Mouse (Mus musculus): ENCODE measurements around the gene Akap2.
A peak's percentile ranks its signal among the peaks of the same experiment; 100 is the strongest.

Gene Akap2

GRCm38 (mm10) chr4:57797548-57798285, 80.3 kb downstream of the Akap2 start:
- DNase-seq (ENCODE audit: low read depth, low spot score) = no peak

- no peak for DNase-seq (ENCODE audit: low read depth, low spot score)
Observed at GRCm38 (mm10) chr4:57798286-57799018, 81.0 kb downstream of the Akap2 start.

- DNase-seq (ENCODE audit: low read depth, low spot score) = no peak
Observed at GRCm38 (mm10) chr4:57799297-57799696, 81.8 kb downstream of the Akap2 start.

- no peak for DNase-seq (ENCODE audit: low read depth, low spot score)
Observed at GRCm38 (mm10) chr4:57801239-57801638, 83.8 kb downstream of the Akap2 start.

GRCm38 (mm10) chr4:57801986-57802385, 84.5 kb downstream of the Akap2 start:
- no peak for DNase-seq (ENCODE audit: low read depth, low spot score)

- DNase-seq (ENCODE audit: low read depth, low spot score) = no peak
Observed at GRCm38 (mm10) chr4:57802411-57802810, 85.0 kb downstream of the Akap2 start.

GRCm38 (mm10) chr4:57804902-57805301, 87.4 kb downstream of the Akap2 start:
- DNase-seq (ENCODE audit: low read depth, low spot score) = no peak

- no peak for DNase-seq (ENCODE audit: low read depth, low spot score)
Observed at GRCm38 (mm10) chr4:57809449-57809848, 92.0 kb downstream of the Akap2 start.

GRCm38 (mm10) chr4:57812075-57812474, 94.6 kb downstream of the Akap2 start:
- DNase-seq (ENCODE audit: low read depth, low spot score) = no peak

GRCm38 (mm10) chr4:57812916-57813575, 95.6 kb downstream of the Akap2 start:
- no peak for DNase-seq (ENCODE audit: low read depth, low spot score)

GRCm38 (mm10) chr4:57813576-57813945, 96.1 kb downstream of the Akap2 start:
- no peak for DNase-seq (ENCODE audit: low read depth, low spot score)

- no peak for DNase-seq (ENCODE audit: low read depth, low spot score)
Observed at GRCm38 (mm10) chr4:57815355-57815754, 97.9 kb downstream of the Akap2 start.

- DNase-seq (ENCODE audit: low read depth, low spot score) = no peak
Observed at GRCm38 (mm10) chr4:57816146-57816545, 98.7 kb downstream of the Akap2 start.

GRCm38 (mm10) chr4:57820839-57821374, 103.5 kb downstream of the Akap2 start:
- DNase-seq (ENCODE audit: low read depth, low spot score) = no peak

- peak; percentile 18 for DNase-seq (ENCODE audit: low read depth, low spot score)
Observed at GRCm38 (mm10) chr4:57821556-57822356, 104.3 kb downstream of the Akap2 start.

GRCm38 (mm10) chr4:57822641-57823040, 105.2 kb downstream of the Akap2 start:
- no peak for DNase-seq (ENCODE audit: low read depth, low spot score)

- DNase-seq (ENCODE audit: low read depth, low spot score) = no peak
Observed at GRCm38 (mm10) chr4:57824626-57825240, 107.3 kb downstream of the Akap2 start.

- DNase-seq (ENCODE audit: low read depth, low spot score) = no peak
Observed at GRCm38 (mm10) chr4:57826272-57826671, 108.8 kb downstream of the Akap2 start.

GRCm38 (mm10) chr4:57829131-57829530, 111.7 kb downstream of the Akap2 start:
- DNase-seq (ENCODE audit: low read depth, low spot score) = no peak

GRCm38 (mm10) chr4:57829740-57830139, 112.3 kb downstream of the Akap2 start:
- DNase-seq (ENCODE audit: low read depth, low spot score) = no peak

GRCm38 (mm10) chr4:57832318-57832717, 114.9 kb downstream of the Akap2 start:
- DNase-seq (ENCODE audit: low read depth, low spot score) = no peak

Data from brain, embryonic 18.5 days (tissue).